ENCODE assay signal across 14 mouse cellular contexts in the genomic region with DNA sequence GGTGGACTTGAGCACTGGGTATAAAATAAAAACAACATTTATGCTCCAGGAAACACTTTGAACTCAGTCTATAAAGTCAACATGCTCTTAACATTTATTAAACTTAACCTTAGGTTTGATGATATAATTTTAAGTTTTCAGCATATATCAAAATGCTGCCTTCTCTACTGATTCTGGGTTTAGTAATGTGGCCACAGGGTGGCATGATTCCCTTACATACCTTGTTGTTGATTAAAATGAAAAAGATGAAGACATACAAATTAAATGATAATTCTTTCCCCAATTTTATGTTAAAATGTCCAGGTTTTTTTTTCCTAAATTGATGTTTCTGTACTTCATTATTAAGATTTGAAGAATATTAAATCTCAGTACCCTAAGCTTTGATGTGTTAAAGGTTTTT.
DNase-seq lines count a peak whose midpoint lies in the region; ATAC-seq and TF ChIP-seq lines count a peak whose summit lies in the region.
"Had no signal": no experiment of that assay in that cellular context is flagged by ENCODE, and none has a peak within 500 bp of the region (broad histone marks: within the 10 kb centered on the region; RNA-seq: fewer than 3 reads in every experiment).

No protein-coding gene starts in this region.

- H3K79me2 ChIP-seq in MEL (ENCODE audit: control insufficient read depth, insufficient read depth, low read length, poor library complexity), result no peaks in the 10 kb centered on the region; the same call in 1 of the 2 replicates

- TF ChIP-seq POLR2A in MEL (IDR thresholded peaks at IDR 0.05; ENCODE audit: control insufficient read depth in 1 of 2, insufficient read depth in 1 of 2, low read depth in 1 of 2, low read length in 2 of 2, poor library complexity in 1 of 2), result no peak

- no peak overlapping the region for H3K4me2 ChIP-seq in hindbrain, postnatal 0 days (ENCODE audit: low read depth, low read length)
- H3K4me2 ChIP-seq in hindbrain, embryonic 14.5 days (replicated peaks), result no peak overlapping the region
- H3K4me2 ChIP-seq: embryonic facial prominence, embryonic 15.5 days; limb, embryonic 15.5 days; midbrain, embryonic 12.5 days had no signal

- H3K9me3 ChIP-seq in hindbrain, postnatal 0 days (ENCODE audit: low read length), result no peaks in the 10 kb centered on the region
- H3K9me3 ChIP-seq in hindbrain, embryonic 14.5 days (ENCODE audit: control insufficient read depth, low read length), result no peaks in the 10 kb centered on the region
- H3K9me3 ChIP-seq in MEL (replicated peaks; ENCODE audit: insufficient read depth, low read length), result no peaks in the 10 kb centered on the region
- H3K9me3 ChIP-seq: embryonic facial prominence, embryonic 15.5 days; limb, embryonic 15.5 days; midbrain, embryonic 12.5 days had no signal

- peak; percentile 42 for DNase-seq in hindbrain, postnatal 0 days (ENCODE audit: low spot score)
- DNase-seq in hindbrain, embryonic 14.5 days (ENCODE audit: low spot score), result no peak
- DNase-seq in lung, postnatal 10 days, result peak; percentile 40
- no peak for DNase-seq in lung, postnatal 4 days
- no peak for DNase-seq in MEL (ENCODE audit: low read depth, low spot score)
- DNase-seq in yolk sac, embryonic 10.5 days (ENCODE audit: low spot score), result no peak
- DNase-seq: adrenal gland, adult 8-10 months; cerebellum, postnatal 14 days had no signal

- H3K4me1 ChIP-seq in hindbrain, postnatal 0 days (ENCODE audit: insufficient read depth, low read length), result no peaks in the 10 kb centered on the region
- H3K4me1 ChIP-seq in hindbrain, embryonic 14.5 days (replicated peaks; ENCODE audit: control insufficient read depth, insufficient read depth, low read length), result no peaks in the 10 kb centered on the region
- peaks cover 6 to 11% of the 10 kb centered on the region in 2 experiments for H3K4me1 ChIP-seq in MEL (ENCODE audit: control insufficient read depth in 1 of 2, insufficient read depth in 2 of 2, low read length in 2 of 2)
- H3K4me1 ChIP-seq: limb, embryonic 15.5 days; midbrain, embryonic 12.5 days had no signal

- H3K27ac ChIP-seq in hindbrain, postnatal 0 days, result no peak overlapping the region
- no peak overlapping the region for H3K27ac ChIP-seq in hindbrain, embryonic 14.5 days
- H3K27ac ChIP-seq in MEL (ENCODE audit: control insufficient read depth, low read depth, low read length), result no peak overlapping the region
- H3K27ac ChIP-seq: embryonic facial prominence, embryonic 15.5 days; limb, embryonic 15.5 days; midbrain, embryonic 12.5 days had no signal

- TF ChIP-seq CTCF in hindbrain, postnatal 0 days (IDR thresholded peaks at IDR 0.05; ENCODE audit: low read depth), result peak; percentile 54
- TF ChIP-seq CTCF in MEL (IDR thresholded peaks at IDR 0.05 in 2 of 3, conservative IDR thresholded peaks at IDR 0.05 in 1 of 3; ENCODE audit: control insufficient read depth in 1 of 3, insufficient read depth in 1 of 3, low read depth in 2 of 3, low read length in 3 of 3, poor library complexity in 1 of 3, severe bottlenecking in 1 of 3), result peak in 1 of 3 experiments; percentile 65; a peak in 3 of 6 replicates

- peak; percentile 65 for TF ChIP-seq RAD21 in MEL (IDR thresholded peaks at IDR 0.05; ENCODE audit: low read depth, low read length)

- no peak for TF ChIP-seq EP300 in MEL (IDR thresholded peaks at IDR 0.05; ENCODE audit: low read depth in 1 of 2, low read length in 2 of 2)

- no peak for ATAC-seq in hindbrain, postnatal 0 days
- no peak for ATAC-seq in hindbrain, embryonic 14.5 days (ENCODE audit: low FRiP score)
- ATAC-seq in megakaryocyte progenitor cell, adult 5-6 weeks (replicated peaks; ENCODE audit: poor library complexity), result peak; percentile 47
- ATAC-seq in cerebellum, adult (ENCODE audit: insufficient number of reproducible peaks, low FRiP score, low TSS enrichment), result no peak
- ATAC-seq: inflammation-experienced regulatory T-cells, adult 6 months had no signal

- H3K27me3 ChIP-seq in hindbrain, postnatal 0 days (ENCODE audit: insufficient read depth, low read length), result no peaks in the 10 kb centered on the region
- H3K27me3 ChIP-seq in hindbrain, embryonic 14.5 days (ENCODE audit: control insufficient read depth, insufficient read depth, low read length), result no peaks in the 10 kb centered on the region
- H3K27me3 ChIP-seq in MEL (ENCODE audit: control insufficient read depth in 1 of 2, insufficient read depth in 2 of 2, low read length in 2 of 2), result no peaks in the 10 kb centered on the region
- H3K27me3 ChIP-seq: embryonic facial prominence, embryonic 15.5 days; limb, embryonic 15.5 days; midbrain, embryonic 12.5 days had no signal

- H3K36me3 ChIP-seq in hindbrain, postnatal 0 days (ENCODE audit: insufficient read depth, low read length), result no peaks in the 10 kb centered on the region
- H3K36me3 ChIP-seq in hindbrain, embryonic 14.5 days (replicated peaks; ENCODE audit: control insufficient read depth, insufficient read depth), result no peaks in the 10 kb centered on the region
- H3K36me3 ChIP-seq in MEL (ENCODE audit: control insufficient read depth in 1 of 2, insufficient read depth in 2 of 2, low read length in 2 of 2), result peaks cover 0 to 24% of the 10 kb centered on the region in 2 experiments; a peak in 2 of 4 replicates
- H3K36me3 ChIP-seq: embryonic facial prominence, embryonic 15.5 days; midbrain, embryonic 12.5 days had no signal

- H3K4me3 ChIP-seq in hindbrain, postnatal 0 days (ENCODE audit: low read length), result no peak overlapping the region
- no peak overlapping the region for H3K4me3 ChIP-seq in hindbrain, embryonic 14.5 days (replicated peaks; ENCODE audit: low read length)
- no peak overlapping the region for H3K4me3 ChIP-seq in MEL (ENCODE audit: control insufficient read depth in 1 of 2, insufficient read depth in 1 of 2, low read depth in 2 of 2, low read length in 2 of 2)
- H3K4me3 ChIP-seq: embryonic facial prominence, embryonic 15.5 days; limb, embryonic 15.5 days; midbrain, embryonic 12.5 days had no signal

- no peak overlapping the region for H3K9ac ChIP-seq in hindbrain, postnatal 0 days (replicated peaks; ENCODE audit: low read length)
- H3K9ac ChIP-seq in hindbrain, embryonic 14.5 days, result no peak overlapping the region
- H3K9ac ChIP-seq in MEL (ENCODE audit: control insufficient read depth, low read depth, low read length, poor library complexity, severe bottlenecking), result no peak overlapping the region
- H3K9ac ChIP-seq: embryonic facial prominence, embryonic 15.5 days; limb, embryonic 15.5 days; midbrain, embryonic 12.5 days had no signal

TF ChIP-seq in MEL, 35 proteins besides CTCF, POLR2A, EP300 and RAD21:
- TF ChIP-seq SMC3 (IDR thresholded peaks at IDR 0.05; ENCODE audit: low read depth, low read length) (peak; percentile 72), ZMIZ1 (IDR thresholded peaks at IDR 0.05; ENCODE audit: low read depth, low read length) (no peak), ZC3H11A (IDR thresholded peaks at IDR 0.05; ENCODE audit: low read depth, low read length) (peak; percentile 57)

Comparison
In these comparisons a context has a peak if more than half of its experiments do, and no peak if none do; other contexts are left out.
1. DNase-seq: peak in hindbrain, postnatal 0 days (single experiment) and lung, postnatal 10 days (single experiment); none in hindbrain, embryonic 14.5 days (single experiment), lung, postnatal 4 days (0 of 2), MEL (single experiment) and yolk sac, embryonic 10.5 days (single experiment).